Mouse (Mus musculus): ENCODE data around the gene Mst1r. TPM values are rescaled to one million over a fixed set of nuclear protein-coding genes. Genes with fewer than 3 reads are reported as not detected.
A peak's percentile ranks its signal among the peaks of the same experiment; 100 is the strongest.

Gene Mst1r
- polyA plus RNA-seq, 1 experiment from 2014 or later = 2.1 TPM

GRCm38 (mm10) chr9:107959896-107960295, 53.2 kb downstream of the Mst1r start:
- no peak overlapping the region for H3K4me2 ChIP-seq
- H3K4me3 ChIP-seq = no peak overlapping the region
- peaks cover 17% of the 10 kb centered on the region; the same call in 1 of the 2 replicates for H3K36me3 ChIP-seq
- H3K9ac ChIP-seq = no peak overlapping the region
- H3K9me3 ChIP-seq (replicated peaks) = no peaks in the 10 kb centered on the region
- no peaks in the 10 kb centered on the region for H3K27me3 ChIP-seq
- no peak for ATAC-seq (replicated peaks; ENCODE audit: insufficient number of reproducible peaks, insufficient read depth, low FRiP score, low read depth)
- 64% methylated on average over 6 of the region's 6 CpGs for WGBS
- H3K27ac ChIP-seq = no peak overlapping the region
- peaks cover 7% of the 10 kb centered on the region for H3K4me1 ChIP-seq (replicated peaks)

- Histone ChIP-seq H3K27me3 (no peaks in the 10 kb centered on the region), H3K9me3 (replicated peaks) (no peaks in the 10 kb centered on the region), H3K4me2 (no peak overlapping the region), H3K9ac (no peak overlapping the region), H3K4me1 (replicated peaks) (peaks cover 7% of the 10 kb centered on the region), H3K27ac (no peak overlapping the region), H3K4me3 (no peak overlapping the region), H3K36me3 (peaks cover 17% of the 10 kb centered on the region; the same call in 1 of the 2 replicates)
- ATAC-seq (replicated peaks; ENCODE audit: insufficient number of reproducible peaks, insufficient read depth, low FRiP score, low read depth) = no peak
- 81% methylated on average over 4 of the region's 4 CpGs for WGBS
Observed at GRCm38 (mm10) chr9:107960928-107961327, 54.3 kb downstream of the Mst1r start.

GRCm38 (mm10) chr9:107961351-107961762, 54.7 kb downstream of the Mst1r start:
- H3K4me2 ChIP-seq = no peak overlapping the region
- H3K4me1 ChIP-seq (replicated peaks) = peaks cover 7% of the 10 kb centered on the region
- ATAC-seq (replicated peaks; ENCODE audit: insufficient number of reproducible peaks, insufficient read depth, low FRiP score, low read depth) = no peak
- no peak overlapping the region for H3K4me3 ChIP-seq
- H3K9me3 ChIP-seq (replicated peaks) = no peaks in the 10 kb centered on the region
- no peak overlapping the region for H3K9ac ChIP-seq
- H3K36me3 ChIP-seq = peaks cover 17% of the 10 kb centered on the region; the same call in 1 of the 2 replicates
- H3K27ac ChIP-seq = no peak overlapping the region
- H3K27me3 ChIP-seq = no peaks in the 10 kb centered on the region
- WGBS = 89% methylated on average over 10 of the region's 10 CpGs

- 50% methylated on average over 5 of the region's 5 CpGs for WGBS
- H3K9ac ChIP-seq = no peak overlapping the region
- no peak overlapping the region for H3K27ac ChIP-seq
- H3K4me2 ChIP-seq = no peak overlapping the region
- H3K9me3 ChIP-seq (replicated peaks) = no peaks in the 10 kb centered on the region
- ATAC-seq (replicated peaks; ENCODE audit: insufficient number of reproducible peaks, insufficient read depth, low FRiP score, low read depth) = no peak
- H3K27me3 ChIP-seq = no peaks in the 10 kb centered on the region
- H3K4me1 ChIP-seq (replicated peaks) = peaks cover 7% of the 10 kb centered on the region
- no peak overlapping the region for H3K4me3 ChIP-seq
- peaks cover 17% of the 10 kb centered on the region; the same call in 1 of the 2 replicates for H3K36me3 ChIP-seq
Observed at GRCm38 (mm10) chr9:107961881-107962280, 55.2 kb downstream of the Mst1r start.

GRCm38 (mm10) chr9:107962916-107963315, 56.2 kb downstream of the Mst1r start:
- no peak overlapping the region for H3K9ac ChIP-seq

GRCm38 (mm10) chr9:107963700-107964099, 57.0 kb downstream of the Mst1r start:
- Histone ChIP-seq H3K4me1 (replicated peaks) (peaks cover 7% of the 10 kb centered on the region), H3K9me3 (replicated peaks) (no peaks in the 10 kb centered on the region), H3K4me2 (no peak overlapping the region), H3K9ac (no peak overlapping the region), H3K27me3 (no peaks in the 10 kb centered on the region), H3K36me3 (peaks cover 17% of the 10 kb centered on the region; the same call in 1 of the 2 replicates), H3K27ac (peak overlapping the region; percentile 71; the same call in 1 of the 2 replicates), H3K4me3 (no peak overlapping the region)
- peak; percentile 65 for ATAC-seq (replicated peaks; ENCODE audit: insufficient number of reproducible peaks, insufficient read depth, low FRiP score, low read depth)
- 12% methylated on average over 5 of the region's 5 CpGs for WGBS

More at GRCm38 (mm10) chr9:107962916-107963315, 56.2 kb downstream of the Mst1r start:
- Histone ChIP-seq H3K4me2 (no peak overlapping the region), H3K4me3 (no peak overlapping the region), H3K27me3 (no peaks in the 10 kb centered on the region), H3K9me3 (replicated peaks) (no peaks in the 10 kb centered on the region), H3K4me1 (replicated peaks) (peaks cover 7% of the 10 kb centered on the region), H3K27ac (no peak overlapping the region), H3K36me3 (peaks cover 17% of the 10 kb centered on the region; the same call in 1 of the 2 replicates)
- 88% methylated on average over 9 of the region's 9 CpGs for WGBS
- ATAC-seq (replicated peaks; ENCODE audit: insufficient number of reproducible peaks, insufficient read depth, low FRiP score, low read depth) = no peak

- ATAC-seq (replicated peaks; ENCODE audit: insufficient number of reproducible peaks, insufficient read depth, low FRiP score, low read depth) = no peak
- no peaks in the 10 kb centered on the region for H3K27me3 ChIP-seq
- no peak overlapping the region for H3K4me2 ChIP-seq
- H3K27ac ChIP-seq = no peak overlapping the region
- H3K4me1 ChIP-seq (replicated peaks) = peaks cover 7% of the 10 kb centered on the region
- H3K4me3 ChIP-seq = no peak overlapping the region
- H3K36me3 ChIP-seq = peaks cover 8% of the 10 kb centered on the region; the same call in 1 of the 2 replicates
- WGBS = 89% methylated on average over 9 of the region's 9 CpGs
- no peak overlapping the region for H3K9ac ChIP-seq
- H3K9me3 ChIP-seq (replicated peaks) = no peaks in the 10 kb centered on the region
Observed at GRCm38 (mm10) chr9:107964681-107965080, 58.0 kb downstream of the Mst1r start.

GRCm38 (mm10) chr9:107966676-107967075, 60.0 kb downstream of the Mst1r start:
- Histone ChIP-seq H3K4me3 (no peak overlapping the region), H3K4me2 (no peak overlapping the region), H3K36me3 (peaks cover 7% of the 10 kb centered on the region; the same call in 1 of the 2 replicates), H3K27me3 (no peaks in the 10 kb centered on the region), H3K9me3 (replicated peaks) (no peaks in the 10 kb centered on the region), H3K4me1 (replicated peaks) (peaks cover 14% of the 10 kb centered on the region), H3K27ac (no peak overlapping the region), H3K9ac (no peak overlapping the region)
- WGBS = 72% methylated on average over 10 of the region's 10 CpGs
- ATAC-seq (replicated peaks; ENCODE audit: insufficient number of reproducible peaks, insufficient read depth, low FRiP score, low read depth) = no peak

GRCm38 (mm10) chr9:107967437-107967836, 60.8 kb downstream of the Mst1r start:
- 71% methylated on average over 6 of the region's 6 CpGs for WGBS
- H3K36me3 ChIP-seq = peaks cover 7% of the 10 kb centered on the region; the same call in 1 of the 2 replicates
- no peak overlapping the region for H3K4me2 ChIP-seq
- peaks cover 16% of the 10 kb centered on the region for H3K4me1 ChIP-seq (replicated peaks)
- no peak for ATAC-seq (replicated peaks; ENCODE audit: insufficient number of reproducible peaks, insufficient read depth, low FRiP score, low read depth)
- no peaks in the 10 kb centered on the region for H3K27me3 ChIP-seq
- no peak overlapping the region for H3K4me3 ChIP-seq
- H3K9me3 ChIP-seq (replicated peaks) = no peaks in the 10 kb centered on the region
- H3K9ac ChIP-seq = no peak overlapping the region
- no peak overlapping the region for H3K27ac ChIP-seq

- WGBS = 88% methylated on average over 7 of the region's 7 CpGs
- H3K9ac ChIP-seq = no peak overlapping the region
- no peak overlapping the region for H3K27ac ChIP-seq
- no peak overlapping the region for H3K4me2 ChIP-seq
- H3K4me3 ChIP-seq = no peak overlapping the region
- H3K36me3 ChIP-seq = 0 out of 2 replicates have a peak, but pooled peaks cover 2% of the 10 kb centered on the region
- peaks cover 16% of the 10 kb centered on the region for H3K4me1 ChIP-seq (replicated peaks)
- no peaks in the 10 kb centered on the region for H3K27me3 ChIP-seq
- ATAC-seq (replicated peaks; ENCODE audit: insufficient number of reproducible peaks, insufficient read depth, low FRiP score, low read depth) = no peak
- no peaks in the 10 kb centered on the region for H3K9me3 ChIP-seq (replicated peaks)
Observed at GRCm38 (mm10) chr9:107968531-107968930, 61.9 kb downstream of the Mst1r start.

All from heart, embryonic 15.5 days (tissue).